Mouse (Mus musculus): ENCODE measurements around the gene Cd200r2. TPM values are rescaled to one million over a fixed set of nuclear protein-coding genes. Genes with fewer than 3 reads are reported as not detected.

Gene Cd200r2
- under 1 TPM in 1 of 2 experiments, not detected in 1; 0.32 TPM for total RNA-seq (2023)

GRCm38 (mm10) chr16:44866797-44867196 is at the start of gene Cd200r2:
Gene Cd200r2 (plus strand): TSS chr16:44867097.

GRCm38 (mm10) chr16:44943468-44943867 is 76.6 kb downstream of the Cd200r2 start, which contains the start of gene Cd200r3:
Gene Cd200r3 (plus strand): TSS chr16:44943678.

Other genes with a start within 250 kb of the Cd200r2 start
- 10 to 100 TPM; 17.9 to 18.4 TPM for gene Nepro, start 142.8 kb upstream of the Cd200r2 start, total RNA-seq (2023)
- 10 to 100 TPM; 14.0 to 18.8 TPM for gene Gtpbp8, start 120.7 kb upstream of the Cd200r2 start, total RNA-seq (2023)
- gene Cd200r1, start 101.4 kb upstream of the Cd200r2 start, total RNA-seq (2023), result 1 to 10 TPM; 9.2 to 9.6 TPM
- gene Cd200r4, start 55.4 kb upstream of the Cd200r2 start, total RNA-seq (2023), result 1 to 10 TPM in 1 of 2 experiments, under 1 TPM in 1; 0.77 to 2.7 TPM
- gene Cd200r3, start 76.6 kb downstream of the Cd200r2 start, total RNA-seq (2023), result 1 to 10 TPM; 1.5 to 1.8 TPM
- gene Ccdc80, start 226.3 kb downstream of the Cd200r2 start, total RNA-seq (2023), result under 1 TPM in 1 of 2 experiments, not detected in 1; 0.76 TPM

All from T-cell, adult 66 days (primary cell).